Comparison of ENCODE assay signal across 20 mouse cellular contexts in genomic region chr2:126540390-126540925, GRCm38 (mm10). TPM values are rescaled to one million over a fixed set of nuclear protein-coding genes. Genes with fewer than 3 reads are reported as not detected.
DNase-seq lines count a peak whose midpoint lies in the region; ATAC-seq lines count a peak whose summit lies in the region.
"Had no signal": no experiment of that assay in that cellular context is flagged by ENCODE, and none has a peak within 500 bp of the region (broad histone marks: within the 10 kb centered on the region; RNA-seq: fewer than 3 reads in every experiment).

No protein-coding gene starts in this region.

- no peaks in the 10 kb centered on the region for H3K27me3 ChIP-seq in kidney, embryonic 14.5 days (ENCODE audit: control insufficient read depth, insufficient read depth, low read length)
- no peaks in the 10 kb centered on the region for H3K27me3 ChIP-seq in neural tube, embryonic 15.5 days (replicated peaks)
- H3K27me3 ChIP-seq: heart, embryonic 15.5 days had no signal

- no peak overlapping the region for H3K4me2 ChIP-seq in kidney, embryonic 14.5 days (replicated peaks; ENCODE audit: low read depth, low read length)
- H3K4me2 ChIP-seq in neural tube, embryonic 15.5 days: no peak overlapping the region
- H3K4me2 ChIP-seq: heart, embryonic 15.5 days; hindbrain, embryonic 12.5 days had no signal

- 73% methylated on average over 6 of the region's 6 CpGs for WGBS in kidney, embryonic 14.5 days
- 91% methylated on average over 6 of the region's 6 CpGs for WGBS in neural tube, embryonic 15.5 days

- no peaks in the 10 kb centered on the region for H3K9me3 ChIP-seq in kidney, embryonic 14.5 days (ENCODE audit: control insufficient read depth, low read length)
- no peaks in the 10 kb centered on the region for H3K9me3 ChIP-seq in neural tube, embryonic 15.5 days (replicated peaks)
- H3K9me3 ChIP-seq: embryonic facial prominence, embryonic 10.5 days; forebrain, embryonic 10.5 days; heart, embryonic 10.5 days; heart, embryonic 15.5 days; hindbrain, embryonic 12.5 days had no signal

- no peaks in the 10 kb centered on the region for H3K4me1 ChIP-seq in kidney, embryonic 14.5 days (ENCODE audit: control insufficient read depth, insufficient read depth, low read length)
- H3K4me1 ChIP-seq in neural tube, embryonic 15.5 days: no peaks in the 10 kb centered on the region
- H3K4me1 ChIP-seq: embryonic facial prominence, embryonic 10.5 days; forebrain, embryonic 10.5 days; heart, embryonic 10.5 days; hindbrain, embryonic 12.5 days had no signal

- no peaks in the 10 kb centered on the region for H3K36me3 ChIP-seq in kidney, embryonic 14.5 days (ENCODE audit: control insufficient read depth, insufficient read depth, low read length)
- H3K36me3 ChIP-seq in neural tube, embryonic 15.5 days: no peaks in the 10 kb centered on the region
- H3K36me3 ChIP-seq: embryonic facial prominence, embryonic 10.5 days; forebrain, embryonic 10.5 days; heart, embryonic 10.5 days; heart, embryonic 15.5 days; hindbrain, embryonic 12.5 days had no signal

- peak; percentile 95 for DNase-seq in kidney, adult 11 months
- peak; percentile 96 for DNase-seq in kidney, adult 9 months
- peak; percentile 60 for DNase-seq in kidney, postnatal 10 days
- no peak for DNase-seq in gastrocnemius, adult 18-20 months (ENCODE audit: low spot score)
- DNase-seq in urinary bladder, postnatal 14 days (ENCODE audit: low spot score): no peak
- DNase-seq: adrenal gland, adult 8-10 months; adrenal gland, postnatal 36 days; cerebellum, adult 2 months; cerebellum, postnatal 10 days; gastrocnemius, postnatal 36 days; heart, adult 18-20 months had no signal

- ATAC-seq in kidney, embryonic 14.5 days (ENCODE audit: low FRiP score, low TSS enrichment): no peak
- ATAC-seq in neural tube, embryonic 15.5 days (ENCODE audit: low FRiP score): no peak
- ATAC-seq: forebrain, embryonic 14.5 days; hindbrain, embryonic 16.5 days had no signal

- no peak overlapping the region for H3K27ac ChIP-seq in kidney, embryonic 14.5 days (ENCODE audit: low read depth, low read length)
- H3K27ac ChIP-seq in neural tube, embryonic 15.5 days (replicated peaks): no peak overlapping the region
- H3K27ac ChIP-seq: embryonic facial prominence, embryonic 10.5 days; forebrain, embryonic 10.5 days; heart, embryonic 10.5 days; heart, embryonic 15.5 days; hindbrain, embryonic 12.5 days had no signal

- H3K9ac ChIP-seq in kidney, embryonic 14.5 days (ENCODE audit: low read depth, low read length): no peak overlapping the region
- no peak overlapping the region for H3K9ac ChIP-seq in neural tube, embryonic 15.5 days (replicated peaks)
- H3K9ac ChIP-seq: heart, embryonic 15.5 days; hindbrain, embryonic 12.5 days had no signal

- H3K4me3 ChIP-seq in kidney, embryonic 14.5 days (ENCODE audit: low read length): no peak overlapping the region
- no peak overlapping the region for H3K4me3 ChIP-seq in neural tube, embryonic 15.5 days (replicated peaks)
- H3K4me3 ChIP-seq: embryonic facial prominence, embryonic 10.5 days; forebrain, embryonic 10.5 days; heart, embryonic 10.5 days; heart, embryonic 15.5 days; hindbrain, embryonic 12.5 days had no signal

RNA-seq across cellular contexts. Expression of gene Slc27a2, which starts 11.7 kb away (rescaled TPM):
- polyA plus RNA-seq in kidney, embryonic 14.5 days (2014; fragmentation: Nextera tagmentation; extraction: Ambion mirVana): 3.9 and 9.6 TPM in 2 replicates
- total RNA-seq in gastrocnemius, adult 18-20 months (2021): under 1 TPM; 0.66 to 0.78 TPM
- polyA plus RNA-seq in neural tube, embryonic 15.5 days (2015; fragmentation: Nextera tagmentation; extraction: Ambion mirVana): 10.7 and 11.3 TPM in 2 replicates
- total RNA-seq: gastrocnemius, postnatal 36 days had no signal

RNA-seq across cellular contexts. Expression of gene Atp8b4, which starts 40.0 kb away (rescaled TPM):
- polyA plus RNA-seq in kidney, embryonic 14.5 days (2014; fragmentation: Nextera tagmentation; extraction: Ambion mirVana): 0.18 and 0.29 TPM in 2 replicates
- total RNA-seq in gastrocnemius, adult 18-20 months (2021): under 1 TPM; 0.11 to 0.17 TPM
- polyA plus RNA-seq in neural tube, embryonic 15.5 days (2015; fragmentation: Nextera tagmentation; extraction: Ambion mirVana): 0.08 and 3.3 TPM in 2 replicates

Comparison
In these comparisons a context has a peak if more than half of its experiments do, and no peak if none do; other contexts are left out.
1. DNase-seq: peak in kidney, adult 11 months (single experiment), kidney, adult 9 months (single experiment) and kidney, postnatal 10 days (single experiment); none in gastrocnemius, adult 18-20 months (single experiment) and urinary bladder, postnatal 14 days (single experiment).